Mouse (Mus musculus): ENCODE measurements at regions not wholly inside any gene's neighbourhood (a gene's known extent, or its start where the extent isn't known, plus 50 kb on each side); places are given as distances from the start of the nearest gene placed in this dataset.

DNA sequence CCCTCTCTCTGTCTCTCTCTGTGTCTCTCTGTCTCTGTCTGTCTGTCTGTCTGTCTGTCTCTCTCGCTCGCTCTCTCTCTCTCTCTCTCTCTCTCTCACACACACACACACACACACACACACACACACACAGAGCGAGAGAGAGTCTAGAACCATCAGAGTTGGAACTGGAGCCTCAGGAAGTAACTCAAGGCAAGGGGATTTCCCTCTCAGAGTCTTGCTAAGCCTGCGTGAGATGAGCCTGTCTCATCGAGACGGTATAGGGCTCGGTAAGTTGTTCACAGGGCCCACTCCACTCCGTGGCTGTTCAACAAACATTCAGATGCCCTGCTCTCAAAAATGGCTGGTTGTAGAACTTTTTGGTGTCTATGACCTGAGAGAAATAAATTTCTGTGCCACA lies 405.4 kb downstream of the Sox9 start:
- no peak for ATAC-seq (replicated peaks; ENCODE audit: extremely low read depth, insufficient read depth, low FRiP score)
- H3K4me1 ChIP-seq (ENCODE audit: control insufficient read depth, insufficient read depth, low read length) = no peaks in the 10 kb centered on the region; the same call in 1 of the 2 replicates
- no peaks in the 10 kb centered on the region for H3K27me3 ChIP-seq (ENCODE audit: control insufficient read depth, insufficient read depth, low read length)
- H3K27ac ChIP-seq (ENCODE audit: low read length) = no peak overlapping the region
- no peak overlapping the region for H3K9ac ChIP-seq (ENCODE audit: low read length)
- no peak overlapping the region for H3K4me2 ChIP-seq (ENCODE audit: low read depth, low read length)
- 70% methylated on average over 7 of the region's 8 CpGs for WGBS
- H3K9me3 ChIP-seq (replicated peaks; ENCODE audit: control insufficient read depth, low read length) = no peaks in the 10 kb centered on the region
- no peak overlapping the region for H3K4me3 ChIP-seq (ENCODE audit: low read length)
- H3K36me3 ChIP-seq (ENCODE audit: control insufficient read depth, insufficient read depth) = no peaks in the 10 kb centered on the region

DNA sequence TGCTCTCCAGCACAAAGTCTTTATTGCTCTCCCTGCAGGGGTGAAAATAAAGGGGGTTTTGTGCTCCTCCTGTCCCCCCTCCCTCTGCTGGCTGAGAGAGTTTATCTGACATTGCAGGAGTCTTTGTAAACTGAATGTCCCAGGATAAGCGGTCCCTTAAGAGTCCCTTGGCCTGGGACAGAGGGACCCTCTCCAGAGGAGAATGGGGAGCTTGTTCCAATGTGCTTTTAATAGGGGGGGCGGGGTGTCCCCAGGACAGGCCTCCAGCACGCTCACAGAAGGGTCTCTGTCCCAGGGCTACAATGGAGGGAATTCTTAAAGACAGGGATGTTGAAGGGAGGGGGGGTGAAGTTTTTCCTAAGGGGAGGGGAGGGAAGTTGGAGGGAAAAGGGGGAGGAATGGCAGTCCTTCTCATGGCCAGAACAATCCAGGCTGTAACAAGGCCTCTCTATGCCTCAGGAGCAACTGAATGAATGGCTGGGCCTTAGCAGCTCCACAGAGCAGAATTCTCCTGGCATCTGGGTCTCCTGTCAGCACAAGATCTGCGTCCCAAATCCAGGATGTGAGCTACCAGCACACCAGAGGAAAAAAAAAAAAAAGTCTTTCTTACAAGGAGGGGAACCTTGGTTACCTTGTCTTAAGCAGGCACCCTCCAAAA lies 406.4 kb downstream of the Sox9 start:
- WGBS = 41% methylated on average over 4 of the region's 4 CpGs
- Histone ChIP-seq H3K36me3 (ENCODE audit: control insufficient read depth, insufficient read depth) (no peaks in the 10 kb centered on the region), H3K4me1 (ENCODE audit: control insufficient read depth, insufficient read depth, low read length) (no peaks in the 10 kb centered on the region; the same call in 1 of the 2 replicates), H3K27me3 (ENCODE audit: control insufficient read depth, insufficient read depth, low read length) (no peaks in the 10 kb centered on the region), H3K9ac (ENCODE audit: low read length) (no peak overlapping the region), H3K27ac (ENCODE audit: low read length) (0 out of 2 replicates have a peak overlapping the region, but pooled peaks have one; percentile 25), H3K4me3 (ENCODE audit: low read length) (no peak overlapping the region), H3K9me3 (replicated peaks; ENCODE audit: control insufficient read depth, low read length) (no peaks in the 10 kb centered on the region), H3K4me2 (ENCODE audit: low read depth, low read length) (no peak overlapping the region)
- peak; percentile 37 for ATAC-seq (replicated peaks; ENCODE audit: extremely low read depth, insufficient read depth, low FRiP score)

DNA sequence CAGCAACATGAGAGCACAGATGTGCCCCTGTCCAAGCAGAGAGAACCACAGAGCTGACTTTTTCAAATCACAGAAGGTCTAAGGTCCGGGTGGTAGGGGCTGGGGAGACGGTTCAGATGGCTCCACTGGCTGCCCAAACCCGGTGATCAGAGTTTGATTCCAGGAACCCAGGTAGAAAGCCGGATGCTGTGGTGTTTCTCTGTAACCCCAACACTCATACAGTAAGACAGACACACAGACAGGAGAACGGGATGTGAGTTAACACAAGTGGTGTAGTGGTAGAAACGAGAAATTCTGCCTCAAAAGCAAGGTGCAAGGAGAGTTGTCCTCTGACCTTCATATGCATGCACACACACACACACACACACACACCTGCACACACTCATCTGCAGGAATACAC lies 408.0 kb downstream of the Sox9 start:
- no peak overlapping the region for H3K27ac ChIP-seq (ENCODE audit: low read length)
- ATAC-seq (replicated peaks; ENCODE audit: extremely low read depth, insufficient read depth, low FRiP score) = no peak

DNA sequence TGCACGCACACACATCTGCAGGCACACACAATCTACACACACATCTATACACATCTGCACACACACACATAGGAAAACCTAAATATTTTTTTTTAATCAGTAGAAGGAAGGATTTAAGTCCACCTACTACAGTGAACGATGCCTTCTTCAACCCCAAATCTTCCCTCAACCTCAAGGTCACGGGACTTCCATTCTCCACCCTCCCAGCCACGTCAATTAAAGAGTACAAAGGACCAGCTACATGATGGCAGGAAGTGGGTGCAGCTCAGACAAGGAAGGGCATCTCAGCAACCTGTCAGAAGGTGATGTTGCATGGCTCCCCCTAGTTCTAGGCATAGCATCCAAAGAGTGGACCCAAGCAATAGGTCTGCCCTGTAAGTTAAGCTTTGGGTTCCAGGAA lies 408.5 kb downstream of the Sox9 start:
- H3K4me2 ChIP-seq (ENCODE audit: low read depth, low read length) = no peak overlapping the region
- H3K27me3 ChIP-seq (ENCODE audit: control insufficient read depth, insufficient read depth, low read length) = no peaks in the 10 kb centered on the region
- H3K9me3 ChIP-seq (replicated peaks; ENCODE audit: control insufficient read depth, low read length) = no peaks in the 10 kb centered on the region
- no peak overlapping the region for H3K27ac ChIP-seq (ENCODE audit: low read length)
- 71% methylated on average over 4 of the region's 4 CpGs for WGBS
- H3K4me3 ChIP-seq (ENCODE audit: low read length) = no peak overlapping the region
- no peaks in the 10 kb centered on the region for H3K36me3 ChIP-seq (ENCODE audit: control insufficient read depth, insufficient read depth)
- H3K4me1 ChIP-seq (ENCODE audit: control insufficient read depth, insufficient read depth, low read length) = no peaks in the 10 kb centered on the region
- no peak for ATAC-seq (replicated peaks; ENCODE audit: extremely low read depth, insufficient read depth, low FRiP score)
- H3K9ac ChIP-seq (ENCODE audit: low read length) = no peak overlapping the region

More for the DNA sequence above, 408.0 kb downstream of the Sox9 start:
- H3K9ac ChIP-seq (ENCODE audit: low read length) = no peak overlapping the region
- no peaks in the 10 kb centered on the region for H3K9me3 ChIP-seq (replicated peaks; ENCODE audit: control insufficient read depth, low read length)
- WGBS = 75% methylated on average over 6 of the region's 6 CpGs
- H3K4me3 ChIP-seq (ENCODE audit: low read length) = no peak overlapping the region
- no peak overlapping the region for H3K4me2 ChIP-seq (ENCODE audit: low read depth, low read length)
- no peaks in the 10 kb centered on the region for H3K4me1 ChIP-seq (ENCODE audit: control insufficient read depth, insufficient read depth, low read length)
- H3K27me3 ChIP-seq (ENCODE audit: control insufficient read depth, insufficient read depth, low read length) = no peaks in the 10 kb centered on the region
- no peaks in the 10 kb centered on the region for H3K36me3 ChIP-seq (ENCODE audit: control insufficient read depth, insufficient read depth)

DNA sequence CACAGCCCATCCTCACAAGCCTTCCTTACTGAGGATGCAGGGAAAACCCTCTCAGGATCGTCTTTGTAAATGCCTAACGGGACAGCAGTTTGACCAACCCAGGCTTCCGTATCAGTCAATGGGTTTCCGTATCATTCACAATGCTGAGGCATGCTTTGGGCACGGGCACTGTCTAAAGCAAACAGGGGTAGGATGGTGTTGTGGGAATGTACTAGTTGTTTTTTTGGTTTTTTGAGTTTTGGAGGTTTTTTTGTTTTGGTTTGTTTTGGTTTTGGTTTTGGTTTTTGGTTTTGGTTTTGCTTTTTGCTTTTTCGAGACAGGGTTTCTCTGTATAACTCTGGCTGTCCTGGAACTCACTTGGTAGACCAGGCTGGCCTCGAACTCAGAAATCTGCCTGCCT lies 409.0 kb downstream of the Sox9 start:
- Histone ChIP-seq H3K27ac (ENCODE audit: low read length) (no peak overlapping the region), H3K9me3 (replicated peaks; ENCODE audit: control insufficient read depth, low read length) (no peaks in the 10 kb centered on the region), H3K9ac (ENCODE audit: low read length) (no peak overlapping the region), H3K27me3 (ENCODE audit: control insufficient read depth, insufficient read depth, low read length) (no peaks in the 10 kb centered on the region), H3K4me1 (ENCODE audit: control insufficient read depth, insufficient read depth, low read length) (no peaks in the 10 kb centered on the region), H3K4me3 (ENCODE audit: low read length) (no peak overlapping the region), H3K4me2 (ENCODE audit: low read depth, low read length) (no peak overlapping the region), H3K36me3 (ENCODE audit: control insufficient read depth, insufficient read depth) (no peaks in the 10 kb centered on the region)
- no peak for ATAC-seq (replicated peaks; ENCODE audit: extremely low read depth, insufficient read depth, low FRiP score)
- WGBS = 88% methylated on average over 7 of the region's 7 CpGs

DNA sequence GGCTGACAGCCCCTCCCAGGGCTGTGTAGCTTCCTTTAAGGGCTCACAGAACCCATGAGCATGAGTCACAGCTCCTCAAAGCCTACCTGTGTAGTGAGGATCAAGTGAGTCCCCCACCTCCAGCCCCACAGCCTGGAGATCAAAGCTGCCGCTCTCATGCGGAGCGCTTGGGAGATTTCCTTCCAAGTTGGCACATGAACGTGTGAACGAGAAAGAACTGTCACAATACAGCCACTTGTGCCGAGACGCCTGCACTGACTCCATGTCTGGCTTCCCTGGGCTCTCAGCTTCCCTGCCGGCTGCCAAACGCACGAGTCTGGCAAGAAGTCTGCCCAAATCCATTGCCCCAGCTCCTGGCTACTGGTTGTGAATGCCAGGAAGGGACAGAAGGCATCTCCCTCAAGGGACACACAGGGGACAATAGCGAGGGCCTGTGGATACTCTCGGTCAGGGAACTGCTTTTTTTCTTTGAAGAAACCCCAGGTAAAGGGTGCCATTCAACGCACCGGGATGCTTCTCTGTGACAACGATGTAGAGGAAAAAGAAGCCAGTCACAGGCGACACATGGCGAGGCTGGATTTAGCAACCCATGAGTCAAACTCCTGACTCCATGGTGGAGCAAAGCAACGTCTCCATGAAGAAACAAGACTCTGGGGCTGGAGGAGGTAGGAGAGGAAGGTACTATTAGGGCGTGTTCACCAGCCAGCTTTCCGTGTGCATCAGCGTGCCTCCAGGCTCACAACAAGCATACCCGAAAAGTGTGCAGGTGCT lies 410.2 kb downstream of the Sox9 start:
- no peaks in the 10 kb centered on the region for H3K4me1 ChIP-seq (ENCODE audit: control insufficient read depth, insufficient read depth, low read length)
- WGBS = 49% methylated on average over 22 of the region's 22 CpGs
- H3K27me3 ChIP-seq (ENCODE audit: control insufficient read depth, insufficient read depth, low read length) = no peaks in the 10 kb centered on the region
- no peak overlapping the region for H3K27ac ChIP-seq (ENCODE audit: low read length)
- no peaks in the 10 kb centered on the region for H3K9me3 ChIP-seq (replicated peaks; ENCODE audit: control insufficient read depth, low read length)
- H3K36me3 ChIP-seq (ENCODE audit: control insufficient read depth, insufficient read depth) = no peaks in the 10 kb centered on the region
- H3K4me3 ChIP-seq (ENCODE audit: low read length) = no peak overlapping the region
- H3K4me2 ChIP-seq (ENCODE audit: low read depth, low read length) = no peak overlapping the region
- ATAC-seq (replicated peaks; ENCODE audit: extremely low read depth, insufficient read depth, low FRiP score) = no peak
- H3K9ac ChIP-seq (ENCODE audit: low read length) = no peak overlapping the region

DNA sequence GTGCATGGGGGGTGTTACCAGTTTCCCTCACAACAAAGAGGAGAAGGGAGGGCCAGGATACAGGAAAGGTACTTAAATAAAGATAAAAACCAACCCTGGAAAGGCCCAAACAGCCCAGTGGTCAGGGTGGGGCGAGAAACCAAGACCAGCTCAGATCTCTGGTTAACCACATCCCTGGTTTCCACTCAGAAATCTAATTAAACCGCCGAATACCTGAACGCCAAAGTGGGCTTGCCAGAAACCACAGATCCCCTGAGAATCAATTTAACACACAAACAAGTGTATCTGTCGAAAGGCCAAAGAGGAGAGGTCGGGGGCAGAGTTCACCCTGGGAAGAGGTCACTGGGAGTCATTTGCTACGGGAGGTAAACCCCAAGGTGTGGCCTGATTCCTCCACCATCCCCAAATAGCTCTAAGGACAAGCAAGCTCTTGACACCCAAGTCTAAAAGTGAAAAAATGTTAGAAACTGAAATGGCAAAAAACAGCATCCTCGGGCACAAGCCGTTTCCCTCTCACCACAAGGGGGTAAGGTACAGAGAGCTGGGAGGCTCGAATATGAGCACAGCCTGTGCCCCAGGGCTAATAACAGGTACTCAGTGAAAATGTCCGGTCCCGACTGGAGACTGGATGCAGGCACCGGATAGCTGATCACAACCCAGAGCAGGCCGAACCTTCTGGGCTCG lies 412.3 kb downstream of the Sox9 start:
- no peaks in the 10 kb centered on the region for H3K9me3 ChIP-seq (replicated peaks; ENCODE audit: control insufficient read depth, low read length)
- H3K36me3 ChIP-seq (ENCODE audit: control insufficient read depth, insufficient read depth) = no peaks in the 10 kb centered on the region
- no peaks in the 10 kb centered on the region for H3K4me1 ChIP-seq (ENCODE audit: control insufficient read depth, insufficient read depth, low read length)
- H3K9ac ChIP-seq (ENCODE audit: low read length) = no peak overlapping the region
- H3K27ac ChIP-seq (ENCODE audit: low read length) = no peak overlapping the region
- no peak overlapping the region for H3K4me3 ChIP-seq (ENCODE audit: low read length)
- WGBS = 68% methylated on average over 15 of the region's 15 CpGs
- ATAC-seq (replicated peaks; ENCODE audit: extremely low read depth, insufficient read depth, low FRiP score) = no peak
- peaks cover 5% of the 10 kb centered on the region for H3K27me3 ChIP-seq (ENCODE audit: control insufficient read depth, insufficient read depth, low read length)
- no peak overlapping the region for H3K4me2 ChIP-seq (ENCODE audit: low read depth, low read length)

Measured in heart, embryonic 16.5 days (tissue).